ENCODE assay signal across 9 mouse cellular contexts in the genomic region with DNA sequence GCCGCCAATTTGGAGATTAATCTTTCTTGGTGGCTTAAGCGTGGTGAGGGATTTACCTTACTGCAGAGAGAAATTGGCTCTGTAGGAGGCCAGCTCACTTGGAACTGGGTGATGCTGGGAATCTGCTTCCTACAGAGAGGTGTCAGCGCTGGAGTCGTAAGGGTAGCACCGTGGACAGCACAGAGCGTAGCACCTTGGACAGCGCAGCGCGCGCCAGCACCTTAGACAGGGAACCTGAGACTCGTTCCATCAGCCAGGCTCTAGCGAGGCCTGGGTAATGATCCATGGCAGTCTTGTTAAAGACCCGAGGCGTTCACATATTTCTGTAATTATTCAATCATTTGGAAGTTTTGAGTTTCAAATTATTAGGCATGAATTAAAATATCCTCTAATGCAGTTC.
DNase-seq lines count a peak whose midpoint lies in the region; ATAC-seq and TF ChIP-seq lines count a peak whose summit lies in the region.
"Had no signal": no experiment of that assay in that cellular context is flagged by ENCODE, and none has a peak within 500 bp of the region (broad histone marks: within the 10 kb centered on the region; RNA-seq: fewer than 3 reads in every experiment).

No protein-coding gene starts in this region.

- no peak overlapping the region for H3K27ac ChIP-seq in kidney, adult 2 months (ENCODE audit: insufficient read depth, low read depth, low read length)

- ATAC-seq in megakaryocyte, adult 5-6 weeks (ENCODE audit: poor library complexity, severe bottlenecking), result no peak

- no peaks in the 10 kb centered on the region for H3K36me3 ChIP-seq in kidney, adult 2 months (ENCODE audit: control insufficient read depth, insufficient read depth, low read length)
- H3K36me3 ChIP-seq: G1E had no signal

- 3% methylated on average over 14 of the region's 14 CpGs for WGBS in kidney, adult 2 months

- peak; percentile 40 to 55 for DNase-seq in heart, postnatal 14 days
- DNase-seq in heart, adult 11 months, result no peak
- peak; percentile 84 for DNase-seq in ZHBTc4 (ENCODE audit: low read depth, low spot score)
- DNase-seq in kidney, adult 2 months, result peak; percentile 10
- peak; percentile 1 for DNase-seq in lung, postnatal 36 days
- no peak for DNase-seq in cerebellum, adult 11-12 months
- DNase-seq in c-Kit-positive CD71-positive TER-119-positive erythroid progenitor cells, embryonic 14.5 days (ENCODE audit: low spot score), result no peak

- no peak overlapping the region for H3K4me3 ChIP-seq in kidney, adult 2 months (ENCODE audit: insufficient read depth, low read depth, low read length)

- H3K4me1 ChIP-seq in kidney, adult 2 months (ENCODE audit: control insufficient read depth, insufficient read depth, low read length), result no peaks in the 10 kb centered on the region

- no peak for TF ChIP-seq POLR2A in kidney, adult 2 months (IDR thresholded peaks at IDR 0.05; ENCODE audit: low read depth, low read length)

- no peaks in the 10 kb centered on the region for H3K27me3 ChIP-seq in kidney, adult 2 months (replicated peaks; ENCODE audit: control insufficient read depth, insufficient read depth, low read length)

- no peak for TF ChIP-seq CTCF in kidney, adult 2 months (conservative IDR thresholded peaks at IDR 0.05; ENCODE audit: insufficient read depth, insufficient read length, low read depth, low read length)

- intact Hi-C loops in heart, postnatal 14 days (cut with DNase I), result no loop called here

Comparison
In these comparisons a context has a peak if more than half of its experiments do, and no peak if none do; other contexts are left out.
1. DNase-seq: peak in heart, postnatal 14 days (2 of 2), ZHBTc4 (single experiment), kidney, adult 2 months (single experiment) and lung, postnatal 36 days (single experiment); none in heart, adult 11 months (single experiment), cerebellum, adult 11-12 months (single experiment) and c-Kit-positive CD71-positive TER-119-positive erythroid progenitor cells, embryonic 14.5 days (single experiment).